Mouse (Mus musculus) CH12.LX (cell line): ENCODE data around the gene Caprin2. TPM values are rescaled to one million over a fixed set of nuclear protein-coding genes. Genes with fewer than 3 reads are reported as not detected.

Experiments
- DNase-seq: peaks from one replicate; pipeline ENCODE4 v3.0.0-alpha.2; 2013; ENCODE audit errors: extremely low read depth
- H3K27ac ChIP-seq: 2 replicates; pipeline ENCODE4 v1.5.1; 2012; ENCODE audit warnings: low read depth, mild to moderate bottlenecking, control low read depth, moderate library complexity; ENCODE audit not compliant: insufficient read depth
- H3K27me3 ChIP-seq: replicated peaks from 2 replicates; pipeline ENCODE3; 2012; ENCODE audit warnings: inconsistent platforms
- H3K36me3 ChIP-seq, 2 experiments: replicated peaks in 1 of 2; 2 replicates each; pipeline versions ENCODE3 to v1.6.1; 2012; ENCODE audit warnings: inconsistent platforms in 1 of 2, low read length in 1 of 2, mild to moderate bottlenecking in 1 of 2, mixed read lengths in 1 of 2, moderate library complexity in 1 of 2; ENCODE audit not compliant: control insufficient read depth in 1 of 2, insufficient read depth in 1 of 2
- H3K4me1 ChIP-seq, 2 experiments: 2 replicates each; pipeline ENCODE4 v1.6.1; 2012; ENCODE audit warnings: inconsistent platforms in 1 of 2, moderate library complexity in 1 of 2; ENCODE audit not compliant: insufficient read depth in 2 of 2, control insufficient read depth in 1 of 2
- H3K4me2 ChIP-seq: 2 replicates; pipeline ENCODE4 v1.6.1; 2012; ENCODE audit warnings: low read depth, mild to moderate bottlenecking, control low read depth; ENCODE audit not compliant: poor library complexity, insufficient read depth, severe bottlenecking
- H3K4me3 ChIP-seq, 3 experiments: fragments of 150-350 bp in 1 of 3; sonication (generic) in 1 of 3; replicated peaks in 1 of 3; 2 replicates each; pipeline versions ENCODE3 to v1.5.1; 2011 to 2012; ENCODE audit warnings: low read depth in 2 of 3, low read length in 2 of 3, mild to moderate bottlenecking in 2 of 3, moderate library complexity in 2 of 3, control low read depth in 1 of 3, improper control_type of control experiment in 1 of 3, inconsistent platforms in 1 of 3, mixed read lengths in 1 of 3; ENCODE audit not compliant: poor library complexity in 1 of 3
- H3K79me2 ChIP-seq: replicated peaks from 2 replicates; pipeline ENCODE4 v1.6.1; 2012; ENCODE audit warnings: mild to moderate bottlenecking, moderate library complexity; ENCODE audit not compliant: control insufficient read depth, poor library complexity, insufficient read depth, severe bottlenecking; ENCODE audit errors: extremely low read depth
- H3K9ac ChIP-seq: 2 replicates; pipeline ENCODE4 v1.6.1; 2012; ENCODE audit warnings: low read depth, mild to moderate bottlenecking, control low read depth, moderate library complexity; ENCODE audit not compliant: insufficient read depth
- H3K9me3 ChIP-seq: replicated peaks from 2 replicates; pipeline ENCODE3; 2012; ENCODE audit warnings: low read length, inconsistent platforms, mixed read lengths
- BHLHE40 ChIP-seq: IDR thresholded peaks from 2 replicates; pipeline ENCODE4 v1.6.1; 2011; ENCODE audit warnings: mild to moderate bottlenecking, low read depth, low read length, improper control_type of control experiment
- HCFC1 ChIP-seq: IDR thresholded peaks from 2 replicates; pipeline ENCODE4 v1.6.1; 2012; ENCODE audit warnings: low read depth, mild to moderate bottlenecking, inconsistent platforms, low read length, improper control_type of control experiment
- JUN ChIP-seq: IDR thresholded peaks from 2 replicates; pipeline ENCODE4 v1.6.1; 2011; ENCODE audit warnings: low read depth, mild to moderate bottlenecking, low read length, improper control_type of control experiment, moderate library complexity; ENCODE audit not compliant: insufficient read depth
- JUND ChIP-seq: conservative IDR thresholded peaks from 2 replicates; pipeline ENCODE4 v1.6.1; 2011; ENCODE audit warnings: low read depth, low read length, improper control_type of control experiment
- KAT2A ChIP-seq: IDR thresholded peaks from 2 replicates; pipeline ENCODE4 v1.6.1; 2012; ENCODE audit warnings: low read length, improper control_type of control experiment, inconsistent platforms; ENCODE audit not compliant: insufficient replicate concordance
- MAFK ChIP-seq: IDR thresholded peaks from 2 replicates; pipeline ENCODE4 v1.6.1; 2011; ENCODE audit warnings: low read length, improper control_type of control experiment; ENCODE audit not compliant: insufficient replicate concordance
- MAZ ChIP-seq: IDR thresholded peaks from 2 replicates; pipeline ENCODE4 v1.6.1; 2012; ENCODE audit warnings: low read depth, mild to moderate bottlenecking, inconsistent platforms, low read length, improper control_type of control experiment, moderate library complexity
- MEF2A ChIP-seq: IDR thresholded peaks from 2 replicates; pipeline ENCODE4 v1.6.1; 2014; ENCODE audit warnings: low read depth, mild to moderate bottlenecking, inconsistent platforms, low read length, improper control_type of control experiment, borderline replicate concordance
- MXI1 ChIP-seq: IDR thresholded peaks from 2 replicates; pipeline ENCODE4 v1.6.1; 2011; ENCODE audit warnings: mild to moderate bottlenecking, low read depth, low read length, improper control_type of control experiment
- MYC ChIP-seq: IDR thresholded peaks from 2 replicates; pipeline ENCODE4 v1.6.1; 2011; ENCODE audit warnings: low read depth, mild to moderate bottlenecking, improper control_type of control experiment, low read length
- NELFE ChIP-seq: IDR thresholded peaks from 2 replicates; pipeline ENCODE4 v1.6.1; 2011; ENCODE audit warnings: low read depth, low read length, improper control_type of control experiment
- NRF1 ChIP-seq: IDR thresholded peaks from 2 replicates; pipeline ENCODE4 v1.6.1; 2014; ENCODE audit warnings: low read depth, mild to moderate bottlenecking, inconsistent platforms, low read length, improper control_type of control experiment, moderate library complexity
- RAD21 ChIP-seq: IDR thresholded peaks from 2 replicates; pipeline ENCODE4 v1.6.1; 2011; ENCODE audit warnings: low read depth, mild to moderate bottlenecking, low read length, improper control_type of control experiment, moderate library complexity
- RCOR1 ChIP-seq: conservative IDR thresholded peaks from 2 replicates; pipeline ENCODE4 v1.6.1; 2012; ENCODE audit warnings: low read depth, mild to moderate bottlenecking, inconsistent platforms, low read length, improper control_type of control experiment
- SIN3A ChIP-seq: IDR thresholded peaks from 2 replicates; pipeline ENCODE4 v1.6.1; 2012; ENCODE audit warnings: low read length, improper control_type of control experiment, inconsistent platforms
- SMC3 ChIP-seq: IDR thresholded peaks from 2 replicates; pipeline ENCODE4 v1.6.1; 2011; ENCODE audit warnings: low read depth, low read length, improper control_type of control experiment
- TBP ChIP-seq: conservative IDR thresholded peaks from 2 replicates; pipeline ENCODE4 v1.6.1; 2011; ENCODE audit warnings: low read depth, low read length, improper control_type of control experiment
- UBTF ChIP-seq: IDR thresholded peaks from 2 replicates; pipeline ENCODE4 v1.6.1; 2012; ENCODE audit warnings: low read depth, mild to moderate bottlenecking, inconsistent platforms, low read length, improper control_type of control experiment, moderate library complexity
- USF1 ChIP-seq: IDR thresholded peaks from 2 replicates; pipeline ENCODE4 v1.6.1; 2014; ENCODE audit warnings: low read depth, mild to moderate bottlenecking, inconsistent platforms, low read length, improper control_type of control experiment
- USF2 ChIP-seq: conservative IDR thresholded peaks from 2 replicates; pipeline ENCODE4 v1.6.1; 2011; ENCODE audit warnings: low read depth, low read length, improper control_type of control experiment
- ZC3H11A ChIP-seq: IDR thresholded peaks from 2 replicates; pipeline ENCODE4 v1.6.1; 2012; ENCODE audit warnings: low read depth, mild to moderate bottlenecking, inconsistent platforms, low read length, improper control_type of control experiment
- ZNF384 ChIP-seq: IDR thresholded peaks from 2 replicates; pipeline ENCODE4 v1.6.1; 2012; ENCODE audit warnings: low read depth, low read length, improper control_type of control experiment, inconsistent platforms
- dilution Hi-C: fragments of 300-500 bp; cut with MboI; formaldehyde crosslinking; loops from 2 replicates; pipeline ENCODE4 v1.14.3; 2020; ENCODE audit warnings: low sequenced_read_pairs; ENCODE audit not compliant: extremely low pct_unique_long_range_greater_than_20kb, extremely low pct_ligation_motif_present
- in situ Hi-C: fragments of 300-500 bp; cut with MboI; formaldehyde crosslinking; loops from 3 replicates; pipeline ENCODE4 v1.14.3; 2019; ENCODE audit warnings: low sequenced_read_pairs, low pct_ligation_motif_present, low pct_unique_long_range_greater_than_20kb, mixed read lengths
- polyA plus RNA-seq: library from polyadenylated mRNA; unstranded; fragments of >175 nt; gene quantifications from 2 replicates; pipeline ENCODE4 v1.2.1, GENCODE M21; 2012; ENCODE audit warnings: low read depth; ENCODE audit not compliant: insufficient read length
- total RNA-seq, 2 experiments: library from RNA; depleted of rRNA; stranded (reverse); fragments of 300-350 nt in 1 of 2; fragments of >200 nt in 1 of 2; gene quantifications; 2 replicates each; pipeline ENCODE4 v1.2.3; 2012 to 2014

The Caprin2 gene
- total and polyA plus RNA-seq, 3 experiments, result 0.93 to 3.2 (median 2.0) TPM

DNA sequence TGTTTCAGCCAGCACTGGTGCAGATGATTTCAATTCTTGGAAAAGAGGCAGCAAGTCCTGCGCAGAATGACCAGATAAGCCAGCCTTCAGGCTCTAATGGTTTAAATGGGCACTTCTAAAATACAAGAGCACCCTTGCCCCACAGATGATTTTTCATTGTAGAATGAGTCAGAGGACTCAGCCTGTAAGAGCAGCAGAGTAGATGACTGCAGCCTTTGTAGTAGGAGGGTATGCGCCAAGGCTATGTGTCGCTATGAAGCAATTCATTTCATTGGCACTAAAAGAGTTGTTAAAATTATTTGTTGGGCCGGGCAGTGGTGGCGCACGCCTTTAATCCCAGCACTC lies 442 bp upstream of the Caprin2 start:
- peak overlapping the region; percentile 32 to 74 (median 72) for H3K4me3 ChIP-seq
- no peak overlapping the region for H3K27ac ChIP-seq
- DNase-seq, result no peak
- peak overlapping the region; percentile 72; the same call in 1 of the 2 replicates for H3K4me2 ChIP-seq
- H3K4me1 ChIP-seq, result peaks cover 0 to 9% of the 10 kb centered on the region in 2 experiments; a peak in 2 of 4 replicates
- H3K36me3 ChIP-seq, result no peaks in the 10 kb centered on the region
- TF ChIP-seq RAD21 (no peak), KAT2A (no peak), UBTF (no peak), NELFE (no peak), TBP (no peak), JUND (no peak), BHLHE40 (no peak), USF1 (no peak), MAFK (no peak), HCFC1 (no peak), SIN3A (no peak)
- no peaks in the 10 kb centered on the region for H3K79me2 ChIP-seq
- H3K9me3 ChIP-seq, result no peaks in the 10 kb centered on the region
- in situ Hi-C loops (no loop called here), dilution Hi-C loops (no loop called here)
- no peak overlapping the region for H3K9ac ChIP-seq
- no peaks in the 10 kb centered on the region for H3K27me3 ChIP-seq

DNA sequence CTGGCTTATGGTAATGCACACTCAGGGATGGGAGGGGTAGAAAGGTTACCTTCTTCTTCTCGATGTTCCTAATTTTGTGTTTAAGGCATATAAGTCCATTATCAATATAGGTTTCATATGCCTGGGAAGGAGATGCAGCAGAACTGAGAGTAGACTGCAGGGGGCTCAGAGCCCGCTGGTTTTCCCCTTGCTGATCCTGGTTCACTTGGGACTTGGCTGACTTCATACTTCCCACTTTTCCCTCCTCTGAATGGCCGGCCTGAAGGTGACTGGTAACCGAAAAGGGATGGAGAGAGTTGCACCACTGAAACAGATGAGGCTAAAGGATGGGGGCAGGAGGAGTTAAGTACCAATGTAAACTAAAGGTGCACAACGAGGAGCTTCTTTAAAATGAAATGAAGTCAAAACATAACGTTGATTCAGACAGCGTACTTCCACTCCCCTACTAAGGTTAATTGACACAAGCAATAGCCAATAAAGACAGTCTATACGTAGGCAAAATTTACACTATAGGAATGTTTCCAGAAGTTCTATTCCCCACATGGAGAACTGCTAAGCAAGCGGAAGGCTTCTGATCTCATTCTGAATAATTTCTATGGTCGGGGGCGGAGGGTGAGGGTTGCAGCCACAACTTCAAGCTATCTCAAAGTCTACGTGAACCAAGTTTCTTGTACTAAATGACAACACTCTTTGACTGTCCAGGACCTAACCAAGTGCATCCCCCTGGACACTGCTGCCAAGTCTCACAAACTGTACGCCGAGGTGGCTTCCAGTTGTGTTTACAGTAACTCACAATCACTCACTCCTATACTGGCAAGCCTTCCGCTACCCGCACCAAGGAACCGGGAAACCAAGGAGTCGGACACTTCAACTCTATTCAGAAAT lies 907 bp downstream of the Caprin2 start:
- H3K4me3 ChIP-seq, result peak overlapping the region; percentile 65 to 74 (median 72)
- H3K79me2 ChIP-seq, result no peaks in the 10 kb centered on the region
- H3K4me2 ChIP-seq, result peak overlapping the region; percentile 84
- H3K9ac ChIP-seq, result peak overlapping the region; percentile 42
- no peak for DNase-seq
- dilution Hi-C loops (no loop called here), in situ Hi-C loops (no loop called here)
- peaks cover 0 to 9% of the 10 kb centered on the region in 2 experiments; a peak in 2 of 4 replicates for H3K4me1 ChIP-seq
- H3K9me3 ChIP-seq, result no peaks in the 10 kb centered on the region
- H3K36me3 ChIP-seq, result no peaks in the 10 kb centered on the region
- TF ChIP-seq UBTF (no peak), RCOR1 (no peak), NELFE (no peak), MEF2A (no peak), JUND (no peak), ZNF384 (no peak), SIN3A (no peak), RAD21 (no peak), USF2 (no peak), MYC (no peak), TBP (no peak), HCFC1 (no peak), ZC3H11A (no peak), BHLHE40 (no peak), MAZ (no peak), SMC3 (no peak), JUN (no peak), MXI1 (no peak), NRF1 (no peak)
- no peaks in the 10 kb centered on the region for H3K27me3 ChIP-seq
- no peak overlapping the region for H3K27ac ChIP-seq
